24 mouse cellular contexts compared by ENCODE assay signal in genomic region chr14:119779982-119780588, GRCm38 (mm10).
DNase-seq lines count a peak whose midpoint lies in the region; ATAC-seq and TF ChIP-seq lines count a peak whose summit lies in the region.
"Had no signal": no experiment of that assay in that cellular context is flagged by ENCODE, and none has a peak within 500 bp of the region (broad histone marks: within the 10 kb centered on the region; RNA-seq: fewer than 3 reads in every experiment).

No protein-coding gene starts in this region.

- no peak for TF ChIP-seq POLR2A in lung, adult 2 months (IDR thresholded peaks at IDR 0.05; ENCODE audit: borderline replicate concordance, extremely low read depth, low read depth, low read length)

- H3K27me3 ChIP-seq in forebrain, embryonic 13.5 days: no peaks in the 10 kb centered on the region
- no peaks in the 10 kb centered on the region for H3K27me3 ChIP-seq in forebrain, postnatal 0 days (ENCODE audit: insufficient read depth, low read length)
- H3K27me3 ChIP-seq in lung, embryonic 16.5 days (ENCODE audit: control insufficient read depth, insufficient read depth, low read depth, low read length): no peaks in the 10 kb centered on the region
- H3K27me3 ChIP-seq: heart, embryonic 13.5 days; hindbrain, embryonic 12.5 days; neural tube, embryonic 13.5 days; stomach, embryonic 15.5 days had no signal

- H3K36me3 ChIP-seq in forebrain, embryonic 13.5 days (ENCODE audit: poor library complexity, severe bottlenecking): no peaks in the 10 kb centered on the region
- no peaks in the 10 kb centered on the region for H3K36me3 ChIP-seq in forebrain, postnatal 0 days (ENCODE audit: insufficient read depth)
- H3K36me3 ChIP-seq in lung, embryonic 16.5 days (ENCODE audit: control insufficient read depth, insufficient read depth, low read length): no peaks in the 10 kb centered on the region
- H3K36me3 ChIP-seq: heart, embryonic 13.5 days; hindbrain, embryonic 12.5 days; limb, embryonic 10.5 days; neural tube, embryonic 13.5 days; stomach, embryonic 15.5 days had no signal

- no peak overlapping the region for H3K4me2 ChIP-seq in forebrain, embryonic 13.5 days
- no peak overlapping the region for H3K4me2 ChIP-seq in forebrain, postnatal 0 days (ENCODE audit: low read depth)
- no peak overlapping the region for H3K4me2 ChIP-seq in lung, embryonic 16.5 days (ENCODE audit: low read depth, low read length)
- H3K4me2 ChIP-seq: heart, embryonic 13.5 days; hindbrain, embryonic 12.5 days; neural tube, embryonic 13.5 days; stomach, embryonic 15.5 days had no signal

- DNase-seq in forebrain, postnatal 0 days: no peak
- DNase-seq in lung, adult 2 months: no peak
- peak; percentile 44 for DNase-seq in 416B (ENCODE audit: low read depth)
- no peak for DNase-seq in kidney, postnatal 14 days
- no peak for DNase-seq in right cerebral cortex, postnatal 25 days
- DNase-seq: cerebellum, adult 8-10 months; cerebellum, postnatal 36 days; gastrocnemius, postnatal 25 days; heart, adult 2 months; heart, postnatal 14 days; lung, postnatal 14 days; right cerebral cortex, postnatal 4 days; thymus, postnatal 25 days had no signal

- ATAC-seq in forebrain, embryonic 13.5 days: peak; percentile 63; the same call in 1 of the 2 replicates
- no peak for ATAC-seq in forebrain, postnatal 0 days
- peak; percentile 66; the same call in 1 of the 2 replicates for ATAC-seq in lung, embryonic 16.5 days (ENCODE audit: low read depth)
- peak; percentile 99 for ATAC-seq in granulocyte monocyte progenitor cell, adult 5-6 weeks (replicated peaks; ENCODE audit: poor library complexity, severe bottlenecking)
- ATAC-seq: CD4-positive, CD25-positive, alpha-beta regulatory T cell, adult 4 months; intestine, postnatal 0 days had no signal

- WGBS in forebrain, embryonic 13.5 days: 70% methylated on average over 12 of the region's 12 CpGs
- WGBS in forebrain, postnatal 0 days: 70% methylated on average over 12 of the region's 12 CpGs
- WGBS in lung, embryonic 16.5 days: 63% methylated on average over 12 of the region's 12 CpGs
- WGBS in lung, adult 2 months: 68% methylated on average over 12 of the region's 12 CpGs

- H3K27ac ChIP-seq in forebrain, embryonic 13.5 days: no peak overlapping the region
- no peak overlapping the region for H3K27ac ChIP-seq in forebrain, postnatal 0 days (ENCODE audit: low read depth, low read length)
- no peak overlapping the region for H3K27ac ChIP-seq in lung, embryonic 16.5 days (ENCODE audit: low read length)
- H3K27ac ChIP-seq: heart, adult 2 months; heart, embryonic 13.5 days; hindbrain, embryonic 12.5 days; limb, embryonic 10.5 days; neural tube, embryonic 13.5 days; stomach, embryonic 15.5 days had no signal

- no peak overlapping the region for H3K4me3 ChIP-seq in forebrain, embryonic 13.5 days
- H3K4me3 ChIP-seq in forebrain, postnatal 0 days (ENCODE audit: low read depth, low read length): no peak overlapping the region
- H3K4me3 ChIP-seq in lung, embryonic 16.5 days (ENCODE audit: low read length): no peak overlapping the region
- H3K4me3 ChIP-seq in lung, adult 2 months (replicated peaks; ENCODE audit: extremely low read depth, low read depth, low read length): no peak overlapping the region
- H3K4me3 ChIP-seq: heart, adult 2 months; heart, embryonic 13.5 days; hindbrain, embryonic 12.5 days; limb, embryonic 10.5 days; myocyte; neural tube, embryonic 13.5 days; stomach, embryonic 15.5 days had no signal

- H3K9ac ChIP-seq in forebrain, embryonic 13.5 days: no peak overlapping the region
- no peak overlapping the region for H3K9ac ChIP-seq in forebrain, postnatal 0 days
- no peak overlapping the region for H3K9ac ChIP-seq in lung, embryonic 16.5 days (ENCODE audit: low read length)
- H3K9ac ChIP-seq: heart, embryonic 13.5 days; hindbrain, embryonic 12.5 days; neural tube, embryonic 13.5 days; stomach, embryonic 15.5 days had no signal

- no peaks in the 10 kb centered on the region for H3K9me3 ChIP-seq in forebrain, embryonic 13.5 days (replicated peaks)
- no peaks in the 10 kb centered on the region for H3K9me3 ChIP-seq in forebrain, postnatal 0 days (ENCODE audit: low read length)
- no peaks in the 10 kb centered on the region for H3K9me3 ChIP-seq in lung, embryonic 16.5 days (ENCODE audit: control insufficient read depth, low read length)
- H3K9me3 ChIP-seq: heart, embryonic 13.5 days; hindbrain, embryonic 12.5 days; limb, embryonic 10.5 days; neural tube, embryonic 13.5 days; stomach, embryonic 15.5 days had no signal

- H3K4me1 ChIP-seq in forebrain, embryonic 13.5 days: no peaks in the 10 kb centered on the region
- no peaks in the 10 kb centered on the region for H3K4me1 ChIP-seq in forebrain, postnatal 0 days (ENCODE audit: insufficient read depth)
- no peaks in the 10 kb centered on the region for H3K4me1 ChIP-seq in lung, embryonic 16.5 days (replicated peaks; ENCODE audit: control insufficient read depth, insufficient read depth, low read length)
- no peaks in the 10 kb centered on the region for H3K4me1 ChIP-seq in lung, adult 2 months (ENCODE audit: control insufficient read depth, insufficient read depth, low read length)
- H3K4me1 ChIP-seq: heart, embryonic 13.5 days; hindbrain, embryonic 12.5 days; limb, embryonic 10.5 days; neural tube, embryonic 13.5 days; stomach, embryonic 15.5 days had no signal

- no peak for TF ChIP-seq CTCF in forebrain, postnatal 0 days (IDR thresholded peaks at IDR 0.05; ENCODE audit: low read depth)
- TF ChIP-seq CTCF in lung, adult 2 months (IDR thresholded peaks at IDR 0.05; ENCODE audit: insufficient read depth, low read length): no peak
